Mouse (Mus musculus) left cerebral cortex, postnatal 25 days (tissue): ENCODE results near the gene Ckap4. TPM values are rescaled to one million over a fixed set of nuclear protein-coding genes. Genes with fewer than 3 reads are reported as not detected.

Source experiments
- DNase-seq, 2 experiments: peaks; one replicate each; pipeline ENCODE4 v3.0.0; 2022; ENCODE audit warnings: low spot score in 2 of 2, mixed read lengths in 1 of 2
- intact Hi-C: fragments of 180-260 bp; cut with DNase I; formaldehyde crosslinking; loops from one replicate; pipeline ENCODE4 v1.15.1; 2025
- total RNA-seq, 2 experiments: library from RNA; stranded (reverse); gene quantifications; 2 replicates each; pipeline ENCODE4 v1.2.3; 2021

Gene Ckap4
- 10 to 100 TPM; 22.8 to 25.2 TPM for total RNA-seq

DNA sequence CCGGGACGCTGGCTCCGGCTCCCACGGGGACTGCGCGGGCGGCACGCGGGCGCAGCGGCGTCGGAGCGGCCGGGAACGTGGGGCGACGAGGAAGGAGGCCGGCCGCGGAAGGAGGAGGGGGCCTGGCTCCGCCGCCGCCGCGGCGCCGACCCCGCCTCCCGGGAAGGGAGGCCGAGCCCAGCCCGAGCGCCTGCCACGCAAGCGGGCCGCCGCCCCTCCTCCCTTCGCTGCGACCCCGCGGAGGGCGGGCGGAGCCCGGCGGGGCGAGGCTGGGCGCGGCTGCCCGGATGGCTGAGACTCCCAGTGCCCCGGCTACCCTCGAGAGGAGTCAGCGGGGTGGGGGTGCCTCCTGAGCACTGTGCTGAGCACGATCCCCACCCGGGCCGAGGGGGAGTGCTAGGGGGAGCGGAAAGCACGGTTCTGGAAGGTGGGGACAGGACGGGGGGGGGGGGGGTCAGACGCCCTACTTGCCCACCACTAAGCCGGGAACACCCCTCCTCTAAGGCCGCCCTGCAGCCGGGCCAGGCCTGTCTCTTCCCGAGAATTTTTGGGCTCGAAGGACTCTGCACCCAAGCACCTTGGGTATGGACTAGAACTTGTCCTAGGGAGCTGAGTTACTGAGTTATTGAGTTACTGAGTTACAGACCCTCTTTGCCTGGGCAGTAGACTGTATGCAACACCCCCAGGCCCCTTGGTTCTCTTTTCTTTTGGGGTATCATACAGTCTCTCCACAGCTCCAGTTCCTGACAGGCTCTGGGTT lies at the start of gene Ckap4:
TSS of gene Ckap4 (minus strand) at position 151 of the 760 bp plus-strand sequence.
- DNase-seq, result peak; percentile 27 to 54
- intact Hi-C loops, result loop anchor here (5.0 kb wide), 2 partner anchors 43 to 88 kb away; partner anchors contain the start of genes Polr3b and Tcp11l2

DNA sequence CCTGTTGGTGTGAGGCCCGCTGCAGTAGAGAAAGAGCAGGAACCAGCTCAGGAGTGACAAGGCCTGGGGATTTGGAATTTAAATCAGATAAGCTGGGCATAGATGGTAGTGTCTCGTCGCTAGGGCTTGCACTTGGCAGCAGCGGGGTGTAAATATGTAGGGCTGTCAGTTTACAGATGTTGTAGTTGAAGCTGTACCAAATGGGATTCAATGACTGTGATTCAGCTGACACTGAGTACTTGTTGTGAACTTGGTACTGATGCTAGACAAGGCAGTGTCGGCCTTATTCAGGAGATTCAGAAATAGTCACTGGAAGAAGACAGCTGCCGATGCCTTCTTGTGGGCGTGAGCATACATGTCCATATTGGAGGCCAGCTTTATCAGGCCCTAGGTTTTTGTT lies 48.4 kb upstream of the Ckap4 start:
- DNase-seq, result peak; percentile 13 to 41
- intact Hi-C loops, result no loop called here

DNA sequence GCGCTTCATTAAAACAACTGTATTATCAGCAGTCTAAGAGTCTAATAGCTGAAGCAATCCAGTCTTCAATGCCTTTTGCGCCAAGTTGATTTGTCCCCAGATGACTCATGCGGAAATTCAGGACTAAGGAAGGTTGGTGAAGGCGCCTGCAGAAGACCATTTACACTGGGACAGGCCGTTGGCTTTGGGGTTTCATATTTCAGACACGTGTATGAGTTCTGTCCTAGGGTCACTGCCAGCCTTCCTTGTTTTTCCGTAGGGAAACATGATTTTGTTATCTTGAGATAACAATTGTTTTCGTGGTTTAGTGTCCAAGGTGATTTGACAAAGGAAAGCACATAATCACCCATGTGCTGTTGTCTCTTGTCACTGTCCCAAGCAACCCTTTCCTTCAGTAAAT lies 47.3 kb upstream of the Ckap4 start:
- DNase-seq, result no peak
- intact Hi-C loops, result no loop called here

DNA sequence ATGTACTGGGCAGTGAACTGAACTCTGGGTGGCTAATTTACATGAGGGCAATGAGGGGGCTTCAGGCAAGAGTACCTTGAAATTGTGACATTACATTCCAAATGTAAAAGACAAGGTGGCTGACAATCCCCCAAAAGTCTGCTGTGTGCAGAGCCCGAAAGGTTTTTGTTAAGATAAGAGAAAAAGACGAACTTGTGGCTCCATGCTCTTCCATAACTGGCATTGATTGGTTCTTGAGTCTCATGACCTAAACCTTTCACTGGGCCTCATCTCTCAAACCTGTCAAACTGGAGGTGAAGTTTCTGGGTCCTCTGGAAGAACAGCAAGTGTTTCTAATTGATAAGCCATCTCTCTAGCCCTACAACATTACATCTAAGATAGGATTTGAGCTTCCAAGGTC lies 45.7 kb upstream of the Ckap4 start:
- no peak for DNase-seq
- intact Hi-C loops, result loop anchor here (5.0 kb wide), 2 partner anchors 47 to 62 kb away; partner anchors contain the start of gene Ckap4

DNA sequence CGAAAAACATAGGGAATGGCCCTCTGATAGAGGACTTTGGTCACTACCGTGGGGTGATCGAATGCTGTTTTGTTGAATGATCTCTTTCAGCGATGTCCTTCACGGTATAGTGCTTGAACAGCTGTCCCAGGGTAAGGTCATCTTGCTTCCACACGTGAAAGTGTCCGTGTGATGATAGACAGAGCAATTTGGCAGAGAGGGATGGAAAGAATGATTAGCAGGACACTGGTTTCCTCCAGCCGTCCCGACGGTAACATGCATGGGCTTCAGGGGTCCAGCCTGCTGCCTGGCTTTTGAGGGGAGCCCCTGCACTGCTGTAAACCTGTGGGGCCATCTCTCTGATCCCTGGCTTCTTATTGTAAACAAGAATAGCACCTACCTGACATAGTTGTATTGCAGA lies 44.9 kb upstream of the Ckap4 start:
- no peak for DNase-seq
- intact Hi-C loops, result loop anchor here (5.0 kb wide), 2 partner anchors 46 to 61 kb away; partner anchors contain the start of gene Ckap4

DNA sequence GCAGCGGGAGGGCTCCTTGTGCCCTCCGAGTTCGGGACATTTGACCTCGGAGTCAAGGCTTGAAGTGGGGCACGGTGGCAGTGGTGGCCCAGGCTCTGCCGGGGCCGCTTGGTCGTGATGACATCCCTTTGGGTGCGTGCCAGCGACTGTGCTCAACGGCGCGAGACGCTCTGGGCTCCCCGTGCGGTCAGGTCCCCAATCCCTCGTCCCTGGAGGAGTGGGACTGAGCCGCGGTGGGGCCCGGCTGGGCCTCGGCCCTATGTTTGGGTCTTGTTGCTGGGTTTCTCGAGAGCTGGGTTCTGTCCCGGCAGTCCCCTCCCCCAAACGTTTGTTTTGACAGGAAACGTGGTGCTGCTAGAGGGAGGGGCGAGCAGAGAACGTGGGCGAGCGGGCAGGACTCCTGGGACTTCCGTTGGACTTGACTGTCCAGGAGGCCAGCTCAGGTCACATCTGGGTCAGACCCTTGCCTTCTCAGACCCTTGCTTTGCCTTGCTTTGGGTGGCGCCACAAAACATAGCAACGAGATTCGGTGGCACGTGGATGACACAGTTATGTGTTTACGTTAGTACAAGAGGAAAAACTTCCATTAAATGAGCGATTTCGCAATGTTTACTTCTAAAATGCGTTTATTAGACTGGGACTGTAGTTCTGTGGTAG lies 43.3 kb upstream of the Ckap4 start:
- peak; percentile 66 to 68 for DNase-seq
- intact Hi-C loops, result loop anchor here (5.0 kb wide), 2 partner anchors 45 to 60 kb away; partner anchors contain the start of gene Ckap4

GRCm38 (mm10) chr10:84576395-84577070 lies 42.7 kb upstream of the Ckap4 start, which contains the start of gene Tcp11l2:
Gene Tcp11l2 (plus strand): TSS chr10:84576626.
- intact Hi-C loops, result loop anchor here (5.0 kb wide), 2 partner anchors 44 to 59 kb away; partner anchors contain the start of gene Ckap4
- DNase-seq, result peak; percentile 92 to 95

DNA sequence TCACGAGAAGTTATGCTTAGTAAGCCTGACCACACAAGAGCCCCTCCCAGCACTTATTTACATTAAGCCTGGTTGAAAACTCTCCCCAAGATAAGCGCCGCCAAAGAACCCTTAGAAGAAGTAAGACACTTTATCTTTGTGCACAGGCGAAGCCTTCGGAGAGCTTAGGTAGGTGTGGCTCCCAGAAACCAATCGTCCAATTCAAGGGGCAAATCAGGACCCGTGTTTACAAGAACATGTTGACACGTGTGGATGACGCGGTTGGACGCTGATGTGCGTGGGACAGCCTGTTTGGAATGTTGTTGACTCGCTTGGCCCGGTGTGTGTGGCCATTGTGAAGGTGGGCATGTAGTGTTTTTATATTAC lies 42.1 kb upstream of the Ckap4 start:
- intact Hi-C loops, result loop anchor here (5.0 kb wide), 2 partner anchors 44 to 59 kb away; partner anchors contain the start of gene Ckap4
- no peak for DNase-seq

- intact Hi-C loops, result no loop called here
These were observed 40.0 kb upstream of the Ckap4 start for GRCm38 (mm10) chr10:84573671-84574420.

DNA sequence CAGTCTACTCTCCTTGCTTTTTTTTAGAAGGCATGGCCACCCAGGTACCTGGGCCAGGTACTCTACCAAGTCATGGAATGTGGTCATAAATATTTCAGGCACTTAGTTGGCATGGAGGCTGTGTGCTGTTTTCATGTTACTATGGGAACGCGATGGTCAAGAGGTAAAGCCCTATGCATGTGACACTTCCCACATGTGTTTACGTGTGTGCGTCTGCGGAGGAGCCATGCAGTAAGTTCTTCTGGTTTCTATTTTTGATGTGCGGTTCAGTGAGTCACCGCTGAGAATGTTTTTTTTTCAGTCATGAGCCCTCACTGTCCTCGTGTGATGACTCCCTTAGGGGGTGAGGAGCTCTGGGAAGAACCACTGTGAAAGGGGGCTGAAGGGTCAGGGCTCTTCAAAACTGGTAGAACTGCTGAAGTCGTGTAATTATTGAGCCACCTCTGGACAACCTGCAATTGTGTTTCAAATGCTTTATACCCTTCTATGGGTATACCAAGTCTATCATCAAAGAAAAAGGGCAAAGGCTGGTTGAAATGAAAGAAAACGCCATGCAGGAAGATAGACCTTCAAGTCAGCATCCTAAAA lies 37.3 kb upstream of the Ckap4 start:
- peak in 1 of 2 experiments; percentile 30 for DNase-seq
- intact Hi-C loops, result no loop called here

More at GRCm38 (mm10) chr10:84573671-84574420, 40.0 kb upstream of the Ckap4 start:
- DNase-seq, result no peak

GRCm38 (mm10) chr10:84564427-84564826 lies 30.6 kb upstream of the Ckap4 start:
- intact Hi-C loops, result no loop called here
- DNase-seq, result peak in 1 of 2 experiments; percentile 28

DNA sequence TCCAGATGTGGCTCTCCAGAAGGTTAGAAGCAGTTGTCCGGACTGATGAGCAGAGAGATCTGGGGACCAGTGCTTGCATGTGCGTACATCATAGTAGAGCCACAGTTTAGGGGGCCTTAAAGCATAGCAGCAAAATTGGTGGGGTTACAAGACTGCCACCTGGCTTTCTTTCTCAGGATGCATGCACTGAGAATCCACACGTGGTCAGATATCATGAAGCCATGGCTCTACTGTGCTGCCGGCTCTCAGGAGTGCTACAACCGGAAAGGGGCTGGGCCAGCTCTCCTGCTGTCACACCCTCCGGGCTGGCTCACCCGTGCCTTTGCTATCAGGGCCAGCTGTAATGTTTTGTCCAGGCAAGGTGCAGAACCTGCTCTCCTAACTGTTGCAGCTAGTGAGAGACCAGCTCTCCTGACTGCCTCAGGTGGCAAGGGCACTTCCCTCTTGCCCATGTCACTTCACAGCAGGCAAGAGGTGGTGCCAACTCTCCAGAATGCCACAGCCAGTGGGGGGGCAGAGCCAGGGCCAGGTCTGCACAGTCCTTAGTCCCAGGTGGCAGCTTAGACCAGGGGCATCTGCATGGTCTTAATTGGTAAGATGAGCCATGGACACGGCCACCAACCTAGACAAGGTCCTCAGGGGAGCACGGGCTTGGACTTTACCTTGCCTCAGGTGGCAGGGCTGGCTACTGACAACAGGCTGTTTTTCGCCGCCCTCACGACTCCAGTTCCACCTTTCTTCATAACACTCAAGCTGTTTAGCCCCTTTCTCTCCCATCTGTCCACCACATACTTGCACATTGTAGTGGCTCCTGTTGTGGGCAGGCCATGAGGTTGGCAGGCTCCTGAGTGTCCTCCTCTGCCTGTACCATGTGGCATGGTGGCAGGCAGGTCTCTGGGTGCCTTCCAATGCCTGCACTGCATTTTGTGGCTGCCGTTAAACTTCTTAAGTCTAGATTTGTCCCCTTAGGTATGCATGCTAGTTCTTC lies 29.0 kb upstream of the Ckap4 start:
- intact Hi-C loops, result no loop called here
- no peak for DNase-seq

- intact Hi-C loops, result no loop called here
- DNase-seq, result no peak
These were observed 28.3 kb upstream of the Ckap4 start for GRCm38 (mm10) chr10:84562121-84562520.

- DNase-seq, result no peak
- intact Hi-C loops, result no loop called here
These were observed 26.1 kb upstream of the Ckap4 start for GRCm38 (mm10) chr10:84559986-84560385.

GRCm38 (mm10) chr10:84558511-84558910 lies 24.6 kb upstream of the Ckap4 start:
- intact Hi-C loops, result no loop called here
- DNase-seq, result no peak

DNA sequence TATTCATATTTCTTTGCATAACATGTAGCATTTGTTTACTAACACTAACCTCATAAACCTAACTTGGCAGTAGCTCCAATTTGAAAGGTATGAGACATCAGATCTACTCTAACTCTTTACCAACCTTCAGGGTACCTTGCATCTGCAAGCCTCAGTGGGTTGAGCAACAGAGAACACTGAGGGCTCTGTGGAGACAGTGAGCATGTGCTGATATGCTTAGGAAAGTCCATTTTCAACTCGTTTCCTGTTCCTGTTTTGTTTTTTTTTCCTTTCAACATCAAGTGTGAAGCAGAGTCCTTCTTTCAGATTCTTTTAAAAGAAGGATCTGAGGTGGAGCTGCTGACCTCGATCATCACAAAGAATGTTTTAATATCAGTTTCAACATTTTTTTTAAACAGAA lies 22.3 kb upstream of the Ckap4 start:
- DNase-seq, result no peak
- intact Hi-C loops, result no loop called here

DNA sequence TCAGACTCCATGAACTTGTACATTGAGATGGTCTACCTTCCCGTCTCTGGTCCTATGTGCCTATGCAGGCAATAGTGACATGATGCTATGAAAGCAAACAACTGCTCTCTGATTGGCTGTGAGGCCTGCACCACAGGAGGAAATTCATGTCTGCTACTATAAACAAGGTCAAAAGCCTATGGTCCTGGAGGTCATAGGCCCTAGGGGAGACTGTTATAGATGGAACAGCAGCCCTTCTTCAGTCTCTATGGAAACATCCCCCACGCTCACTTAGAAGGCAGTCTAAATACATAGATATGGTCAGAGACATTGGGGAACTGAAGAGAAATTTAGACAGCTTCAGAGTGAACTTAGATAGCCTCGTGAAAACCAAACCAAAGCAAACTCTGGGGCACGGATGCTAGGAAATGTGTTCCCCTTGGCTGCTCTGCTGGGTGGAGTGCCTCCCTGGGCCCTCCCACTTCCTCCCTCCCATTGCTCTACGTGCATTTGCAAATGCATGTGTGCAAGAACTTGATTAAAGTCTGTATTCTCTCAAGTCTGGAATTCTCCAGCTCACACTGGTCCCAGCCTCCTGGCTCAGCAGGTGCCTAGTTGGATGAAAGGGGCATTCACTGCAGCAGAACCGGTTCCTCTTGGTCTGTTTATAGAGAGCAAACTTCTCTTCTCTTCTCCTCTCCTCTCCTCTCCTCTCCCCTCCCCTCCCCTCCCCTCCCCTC lies 20.6 kb upstream of the Ckap4 start:
- intact Hi-C loops, result no loop called here

More for the DNA sequence above, 20.6 kb upstream of the Ckap4 start:
- no peak for DNase-seq
